Mouse (Mus musculus): ENCODE data around the gene Gse1.

DNA sequence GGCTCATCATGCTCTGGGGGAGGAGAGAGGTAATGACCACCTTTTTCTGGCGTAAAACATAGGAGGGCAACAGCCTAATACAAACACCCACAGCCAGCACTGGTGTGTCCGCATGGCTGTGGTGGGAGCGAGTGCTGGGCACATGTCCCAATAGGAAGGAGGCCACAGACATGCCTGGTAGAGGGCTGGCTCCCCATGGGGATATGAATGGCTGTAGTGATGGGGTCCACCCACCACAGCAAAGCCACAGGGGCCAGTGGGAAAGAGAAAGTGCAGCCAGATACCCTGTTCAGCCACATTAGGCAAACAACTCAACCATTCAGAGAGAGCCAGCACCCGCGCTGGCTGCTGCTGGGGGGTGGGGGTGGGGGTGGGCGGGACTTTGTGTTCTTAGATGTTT lies 256.9 kb downstream of the Gse1 start:
- TF ChIP-seq CTCF (conservative IDR thresholded peaks at IDR 0.05; ENCODE audit: low read length), result no peak
- no peak for TF ChIP-seq NANOG (IDR thresholded peaks at IDR 0.05; ENCODE audit: borderline replicate concordance, low read length)
- no peak for TF ChIP-seq POU5F1 (IDR thresholded peaks at IDR 0.05; ENCODE audit: borderline replicate concordance, low read length)

Measured in E14TG2a.4 (cell line).